Comparison of ENCODE assay signal across 8 mouse cellular contexts in the genomic region with DNA sequence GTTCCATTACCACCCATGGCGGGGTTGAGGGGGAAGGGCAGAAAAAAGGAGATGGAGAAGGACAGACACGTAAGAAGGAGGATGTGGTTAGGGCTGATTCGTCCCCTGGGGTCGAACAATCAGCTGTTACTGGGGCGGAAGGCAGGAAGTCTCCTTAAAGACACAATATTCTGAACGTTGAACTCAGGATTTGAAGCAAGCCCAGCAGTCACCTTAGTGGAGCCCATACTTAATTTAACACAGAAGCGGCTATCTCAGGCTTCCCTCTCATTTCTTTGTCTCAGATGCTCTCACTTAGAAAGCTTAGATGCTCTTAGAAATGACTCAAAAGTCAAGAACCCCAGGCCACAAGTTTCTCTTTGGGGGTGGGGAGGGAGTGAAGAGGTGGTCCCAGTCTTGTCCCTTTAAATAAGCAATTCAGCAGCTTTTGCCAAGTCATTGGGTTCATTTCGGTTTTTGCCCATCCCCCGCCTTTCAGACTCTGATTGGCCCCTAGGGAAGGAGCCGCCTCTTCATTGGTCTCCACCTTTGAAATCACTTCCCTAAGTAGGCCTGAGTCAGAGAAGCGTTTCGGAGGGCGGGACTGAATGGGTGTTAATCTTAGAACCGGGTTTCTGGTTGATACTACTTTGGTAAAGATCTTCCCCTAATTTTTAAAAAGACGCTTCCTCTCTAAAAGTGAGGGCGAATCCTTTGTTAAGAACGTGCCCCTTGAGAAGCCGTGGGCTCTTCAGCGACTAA. TPM values are rescaled to one million over a fixed set of nuclear protein-coding genes. Genes with fewer than 3 reads are reported as not detected.
DNase-seq lines count a peak whose midpoint lies in the region; ATAC-seq and TF ChIP-seq lines count a peak whose summit lies in the region.

No protein-coding gene starts in this region.

- no peak; the same call in 1 of the 2 replicates for TF ChIP-seq RAD21 in CH12.LX (IDR thresholded peaks at IDR 0.05; ENCODE audit: low read depth, low read length)

- DNase-seq in CH12.LX (ENCODE audit: extremely low read depth), result peak; percentile 100
- DNase-seq in c-Kit-positive CD71-negative TER-119-negative erythroid progenitor cells, embryonic 14.5 days (ENCODE audit: low read depth), result peak; percentile 94
- DNase-seq in forebrain, embryonic 10.5 days (ENCODE audit: extremely low spot score, low spot score), result peak; percentile 85
- peak; percentile 96 to 97 for DNase-seq in kidney, postnatal 25 days
- peak; percentile 91 for DNase-seq in liver, embryonic 13.5 days
- DNase-seq in natural killer cell, adult 2 months (ENCODE audit: low spot score in 2 of 2), result peak; percentile 85 to 88

- H3K79me2 ChIP-seq in CH12.LX (replicated peaks; ENCODE audit: control insufficient read depth, extremely low read depth, insufficient read depth, poor library complexity, severe bottlenecking), result peaks cover 10% of the 10 kb centered on the region; the same call in 1 of the 2 replicates

- peak overlapping the region; percentile 97 for H3K4me2 ChIP-seq in CH12.LX (ENCODE audit: insufficient read depth, low read depth, poor library complexity, severe bottlenecking)
- peak overlapping the region; percentile 92 for H3K4me2 ChIP-seq in heart, embryonic 16.5 days (ENCODE audit: low read depth, low read length)
- peak overlapping the region; percentile 86 for H3K4me2 ChIP-seq in liver, embryonic 13.5 days
- H3K4me2 ChIP-seq in stomach, embryonic 14.5 days (replicated peaks; ENCODE audit: low read depth, low read length), result peak overlapping the region; percentile 82

- in situ Hi-C loops in CH12.LX (cut with MboI; ENCODE audit: low pct_ligation_motif_present, low pct_unique_long_range_greater_than_20kb, low sequenced_read_pairs), result no loop called here

- peak overlapping the region; percentile 35 to 83 (median 63) for H3K4me3 ChIP-seq in CH12.LX (replicated peaks in 1 of 3; ENCODE audit: low read depth in 2 of 3, low read length in 2 of 3, poor library complexity in 1 of 3)
- peak overlapping the region; percentile 63 for H3K4me3 ChIP-seq in forebrain, embryonic 10.5 days
- peak overlapping the region; percentile 55 for H3K4me3 ChIP-seq in heart, embryonic 16.5 days (ENCODE audit: low read length)
- H3K4me3 ChIP-seq in liver, embryonic 13.5 days (replicated peaks), result peak overlapping the region; percentile 64
- H3K4me3 ChIP-seq in stomach, embryonic 14.5 days (ENCODE audit: low read depth, low read length), result peak overlapping the region; percentile 79

- H3K9ac ChIP-seq in CH12.LX (ENCODE audit: insufficient read depth, low read depth), result peak overlapping the region; percentile 100
- H3K9ac ChIP-seq in heart, embryonic 16.5 days (ENCODE audit: low read length), result peak overlapping the region; percentile 73
- H3K9ac ChIP-seq in liver, embryonic 13.5 days, result peak overlapping the region; percentile 79
- H3K9ac ChIP-seq in stomach, embryonic 14.5 days (replicated peaks; ENCODE audit: low read depth, low read length), result peak overlapping the region; percentile 49

- H3K4me1 ChIP-seq in CH12.LX (ENCODE audit: control insufficient read depth in 1 of 2, insufficient read depth in 2 of 2), result peaks cover 32 to 78% of the 10 kb centered on the region in 2 experiments
- H3K4me1 ChIP-seq in forebrain, embryonic 10.5 days, result peaks cover 40% of the 10 kb centered on the region
- H3K4me1 ChIP-seq in heart, embryonic 16.5 days (ENCODE audit: control insufficient read depth, insufficient read depth, low read length), result peaks cover 27% of the 10 kb centered on the region
- peaks cover 83% of the 10 kb centered on the region for H3K4me1 ChIP-seq in liver, embryonic 13.5 days (replicated peaks)
- H3K4me1 ChIP-seq in stomach, embryonic 14.5 days (ENCODE audit: control insufficient read depth, insufficient read depth, low read length), result peaks cover 28% of the 10 kb centered on the region

- TF ChIP-seq EP300 in CH12.LX (IDR thresholded peaks at IDR 0.05; ENCODE audit: low read length), result peak; percentile 89

- peaks cover 14 to 18% of the 10 kb centered on the region in 2 experiments for H3K36me3 ChIP-seq in CH12.LX (replicated peaks in 1 of 2; ENCODE audit: control insufficient read depth in 1 of 2, insufficient read depth in 1 of 2, low read length in 1 of 2)
- peaks cover 8% of the 10 kb centered on the region for H3K36me3 ChIP-seq in forebrain, embryonic 10.5 days (replicated peaks)
- H3K36me3 ChIP-seq in heart, embryonic 16.5 days (ENCODE audit: control insufficient read depth, insufficient read depth), result peaks cover 6% of the 10 kb centered on the region
- peaks cover 20% of the 10 kb centered on the region for H3K36me3 ChIP-seq in liver, embryonic 13.5 days
- peaks cover 4% of the 10 kb centered on the region; the same call in 1 of the 2 replicates for H3K36me3 ChIP-seq in stomach, embryonic 14.5 days (ENCODE audit: control insufficient read depth, insufficient read depth, low read length)

- TF ChIP-seq CTCF in CH12.LX (conservative IDR thresholded peaks at IDR 0.05 in 1 of 2, IDR thresholded peaks at IDR 0.05 in 1 of 2; ENCODE audit: low read depth in 2 of 2, low read length in 2 of 2), result no peak

- no peak; the same call in 1 of the 2 replicates for ATAC-seq in heart, embryonic 16.5 days (replicated peaks; ENCODE audit: extremely low read depth, insufficient read depth, low FRiP score)
- peak; percentile 59 for ATAC-seq in liver, embryonic 13.5 days (ENCODE audit: low read depth)
- ATAC-seq in stomach, embryonic 14.5 days (ENCODE audit: insufficient number of reproducible peaks, insufficient read depth, low FRiP score, low read depth), result peak; percentile 39; the same call in 1 of the 2 replicates

- dilution Hi-C loops in CH12.LX (cut with MboI; ENCODE audit: extremely low pct_ligation_motif_present, extremely low pct_unique_long_range_greater_than_20kb, low sequenced_read_pairs), result no loop called here

- H3K27me3 ChIP-seq in CH12.LX (replicated peaks), result no peaks in the 10 kb centered on the region
- no peaks in the 10 kb centered on the region for H3K27me3 ChIP-seq in forebrain, embryonic 10.5 days (ENCODE audit: poor library complexity, severe bottlenecking)
- no peaks in the 10 kb centered on the region for H3K27me3 ChIP-seq in heart, embryonic 16.5 days (ENCODE audit: control insufficient read depth, insufficient read depth, low read length)
- no peaks in the 10 kb centered on the region for H3K27me3 ChIP-seq in liver, embryonic 13.5 days
- no peaks in the 10 kb centered on the region for H3K27me3 ChIP-seq in stomach, embryonic 14.5 days (ENCODE audit: control insufficient read depth, insufficient read depth, low read length)

- peak overlapping the region; percentile 98 for H3K27ac ChIP-seq in CH12.LX (ENCODE audit: insufficient read depth, low read depth)
- H3K27ac ChIP-seq in forebrain, embryonic 10.5 days, result peak overlapping the region; percentile 92
- peak overlapping the region; percentile 98 for H3K27ac ChIP-seq in heart, embryonic 16.5 days (ENCODE audit: low read length)
- peak overlapping the region; percentile 99 for H3K27ac ChIP-seq in liver, embryonic 13.5 days
- H3K27ac ChIP-seq in stomach, embryonic 14.5 days (ENCODE audit: low read length), result peak overlapping the region; percentile 97

- TF ChIP-seq POLR2A in CH12.LX (IDR thresholded peaks at IDR 0.05; ENCODE audit: low read depth, low read length), result peak; percentile 44

- peaks cover 3% of the 10 kb centered on the region for H3K9me3 ChIP-seq in CH12.LX (replicated peaks; ENCODE audit: low read length)
- no peaks in the 10 kb centered on the region for H3K9me3 ChIP-seq in forebrain, embryonic 10.5 days
- no peaks in the 10 kb centered on the region for H3K9me3 ChIP-seq in heart, embryonic 16.5 days (replicated peaks; ENCODE audit: control insufficient read depth, low read length)
- no peaks in the 10 kb centered on the region for H3K9me3 ChIP-seq in liver, embryonic 13.5 days (replicated peaks)
- no peaks in the 10 kb centered on the region for H3K9me3 ChIP-seq in stomach, embryonic 14.5 days (ENCODE audit: control insufficient read depth, low read depth, low read length)

- WGBS in forebrain, embryonic 10.5 days, result 3% methylated on average over 19 of the region's 19 CpGs
- WGBS in heart, embryonic 16.5 days, result 4% methylated on average over 19 of the region's 19 CpGs
- WGBS in liver, embryonic 13.5 days (ENCODE audit: insufficient replicate concordance), result under 1% methylated on average over 19 of the region's 19 CpGs
- 5% methylated on average over 19 of the region's 19 CpGs for WGBS in stomach, embryonic 14.5 days

RNA-seq across cellular contexts. Expression of a gene that starts 1.2 kb away (rescaled TPM):
- total RNA-seq in CH12.LX (2012; rRNA removed) (0.17 and 0.81 TPM in 2 replicates), CH12.LX (2014; rRNA removed) (not detected in 2 replicates)
- polyA plus RNA-seq in CH12.LX (2012; ENCODE audit: insufficient read length, low read depth), result 0.40 and 0.86 TPM in 2 replicates
- polyA plus RNA-seq in forebrain, embryonic 10.5 days (2016; fragmentation: Nextera tagmentation; extraction: Ambion mirVana), result 8.5 and 9.7 TPM in 2 replicates
- 11.2 and 12.1 TPM in 2 replicates for polyA plus RNA-seq in heart, embryonic 16.5 days (2015; fragmentation: Nextera tagmentation; extraction: Ambion mirVana)
- 18.7 and 18.8 TPM in 2 replicates for polyA plus RNA-seq in liver, embryonic 13.5 days (2015; fragmentation: Nextera tagmentation; extraction: Ambion mirVana)
- polyA plus RNA-seq in stomach, embryonic 14.5 days (2014; fragmentation: Nextera tagmentation; extraction: Ambion mirVana), result 23.3 and 26.3 TPM in 2 replicates

RNA-seq across cellular contexts. Expression of a gene that starts 5.8 kb away (rescaled TPM):
- 14.3 and 16.3 TPM in 2 replicates for total RNA-seq in CH12.LX (2012; rRNA removed)
- total RNA-seq in CH12.LX (2014; rRNA removed), result 3.0 and 3.1 TPM in 2 replicates
- 12.7 and 13.7 TPM in 2 replicates for polyA plus RNA-seq in CH12.LX (2012; ENCODE audit: insufficient read length, low read depth)
- polyA plus RNA-seq in forebrain, embryonic 10.5 days (2016; fragmentation: Nextera tagmentation; extraction: Ambion mirVana), result 5.8 and 6.4 TPM in 2 replicates
- polyA plus RNA-seq in heart, embryonic 16.5 days (2015; fragmentation: Nextera tagmentation; extraction: Ambion mirVana), result 3.5 and 4.5 TPM in 2 replicates
- 18.5 and 21.3 TPM in 2 replicates for polyA plus RNA-seq in liver, embryonic 13.5 days (2015; fragmentation: Nextera tagmentation; extraction: Ambion mirVana)
- 4.6 and 5.1 TPM in 2 replicates for polyA plus RNA-seq in stomach, embryonic 14.5 days (2014; fragmentation: Nextera tagmentation; extraction: Ambion mirVana)

RNA-seq across cellular contexts. Expression of a gene that starts 20.9 kb away (rescaled TPM):
- total RNA-seq in CH12.LX (2012; rRNA removed), result 0.08 TPM in 1 of 2 replicates, not detected in the other
- total RNA-seq in CH12.LX (2014; rRNA removed), result 0.11 TPM in 1 of 2 replicates, not detected in the other
- 0.26 TPM in 1 of 2 replicates, not detected in the other for polyA plus RNA-seq in CH12.LX (2012; ENCODE audit: insufficient read length, low read depth)
- polyA plus RNA-seq in forebrain, embryonic 10.5 days (2016; fragmentation: Nextera tagmentation; extraction: Ambion mirVana), result 0.06 TPM in 1 of 2 replicates, not detected in the other
- 0.39 and 0.75 TPM in 2 replicates for polyA plus RNA-seq in heart, embryonic 16.5 days (2015; fragmentation: Nextera tagmentation; extraction: Ambion mirVana)
- polyA plus RNA-seq in liver, embryonic 13.5 days (2015; fragmentation: Nextera tagmentation; extraction: Ambion mirVana), result 372 and 430 TPM in 2 replicates
- 14.9 and 17.2 TPM in 2 replicates for polyA plus RNA-seq in stomach, embryonic 14.5 days (2014; fragmentation: Nextera tagmentation; extraction: Ambion mirVana)

RNA-seq across cellular contexts. Expression of a gene that starts 26.3 kb away (rescaled TPM):
- total RNA-seq in CH12.LX (2012; rRNA removed), result 246 and 255 TPM in 2 replicates
- total RNA-seq in CH12.LX (2014; rRNA removed), result 168 and 187 TPM in 2 replicates
- polyA plus RNA-seq in CH12.LX (2012; ENCODE audit: insufficient read length, low read depth), result 298 and 345 TPM in 2 replicates
- 77.5 and 78.7 TPM in 2 replicates for polyA plus RNA-seq in forebrain, embryonic 10.5 days (2016; fragmentation: Nextera tagmentation; extraction: Ambion mirVana)
- 31.4 and 34.1 TPM in 2 replicates for polyA plus RNA-seq in heart, embryonic 16.5 days (2015; fragmentation: Nextera tagmentation; extraction: Ambion mirVana)
- polyA plus RNA-seq in liver, embryonic 13.5 days (2015; fragmentation: Nextera tagmentation; extraction: Ambion mirVana), result 28.2 and 31.5 TPM in 2 replicates
- 79.7 and 79.8 TPM in 2 replicates for polyA plus RNA-seq in stomach, embryonic 14.5 days (2014; fragmentation: Nextera tagmentation; extraction: Ambion mirVana)

RNA-seq across cellular contexts. Expression of a gene that starts 37.8 kb away (rescaled TPM):
- total RNA-seq in CH12.LX (2012; rRNA removed) (26.0 and 30.3 TPM in 2 replicates), CH12.LX (2014; rRNA removed) (56.5 and 58.4 TPM in 2 replicates)
- 119 and 131 TPM in 2 replicates for polyA plus RNA-seq in CH12.LX (2012; ENCODE audit: insufficient read length, low read depth)
- polyA plus RNA-seq in forebrain, embryonic 10.5 days (2016; fragmentation: Nextera tagmentation; extraction: Ambion mirVana), result 105 and 108 TPM in 2 replicates
- 37.4 and 40.1 TPM in 2 replicates for polyA plus RNA-seq in heart, embryonic 16.5 days (2015; fragmentation: Nextera tagmentation; extraction: Ambion mirVana)
- 179 and 181 TPM in 2 replicates for polyA plus RNA-seq in liver, embryonic 13.5 days (2015; fragmentation: Nextera tagmentation; extraction: Ambion mirVana)
- polyA plus RNA-seq in stomach, embryonic 14.5 days (2014; fragmentation: Nextera tagmentation; extraction: Ambion mirVana), result 54.2 and 59.0 TPM in 2 replicates

Comparison
In these comparisons a context has a peak if more than half of its experiments do, and no peak if none do; other contexts are left out.
1. H3K9ac ChIP-seq: peak in every context shown above with its lines; median percentile 100 in CH12.LX; 79 in liver, embryonic 13.5 days; 73 in heart, embryonic 16.5 days; 49 in stomach, embryonic 14.5 days.
2. RNA of a gene that starts 20.9 kb away (polyA plus RNA-seq): 372 to 430 TPM in liver, embryonic 13.5 days; 14.9 to 17.2 TPM in stomach, embryonic 14.5 days, 0.39 to 0.75 TPM in heart, embryonic 16.5 days, 0.26 TPM in CH12.LX and 0.06 TPM in forebrain, embryonic 10.5 days; every median in the first group is over 10 times any median in the second.
3. Peak in every context shown above with its lines, with median percentiles within 50 percentile points of each other: DNase-seq, H3K27ac ChIP-seq, H3K4me2 ChIP-seq and H3K4me3 ChIP-seq.